Mouse (Mus musculus) fat pad, adult 2 months (tissue): ENCODE data around the gene Psen2.

Experiments used
- DNase-seq: peaks from one replicate; pipeline ENCODE4 v3.0.0-alpha.2; 2011; ENCODE audit warnings: low read depth, low spot score; ENCODE audit errors: extremely low read depth

Psen2 gene

GRCm38 (mm10) chr1:180277563-180277962 lies 14.3 kb upstream of the Psen2 start:
- no peak for DNase-seq

- no peak for DNase-seq
Observed at GRCm38 (mm10) chr1:180274725-180275308, 11.6 kb upstream of the Psen2 start.

GRCm38 (mm10) chr1:180269033-180269432 lies 5.8 kb upstream of the Psen2 start:
- DNase-seq: no peak

GRCm38 (mm10) chr1:180268249-180269031 lies 5.2 kb upstream of the Psen2 start:
- DNase-seq: no peak

GRCm38 (mm10) chr1:180267151-180267550 lies 3.9 kb upstream of the Psen2 start:
- no peak for DNase-seq

GRCm38 (mm10) chr1:180265399-180265798 lies 2.2 kb upstream of the Psen2 start:
- no peak for DNase-seq

- no peak for DNase-seq
Observed at GRCm38 (mm10) chr1:180264851-180265250, 1.6 kb upstream of the Psen2 start.

GRCm38 (mm10) chr1:180264389-180264788 lies 1.2 kb upstream of the Psen2 start:
- no peak for DNase-seq

GRCm38 (mm10) chr1:180261857-180262570 lies 1.2 kb downstream of the Psen2 start:
- DNase-seq: no peak

GRCm38 (mm10) chr1:180261415-180261814 lies 1.8 kb downstream of the Psen2 start:
- no peak for DNase-seq

- no peak for DNase-seq
Observed at GRCm38 (mm10) chr1:180260886-180261285, 2.4 kb downstream of the Psen2 start.

- no peak for DNase-seq
Observed at GRCm38 (mm10) chr1:180259753-180260152, 3.5 kb downstream of the Psen2 start.

- no peak for DNase-seq
Observed at GRCm38 (mm10) chr1:180257446-180257845, 5.8 kb downstream of the Psen2 start.

- no peak for DNase-seq
Observed at GRCm38 (mm10) chr1:180256866-180257265, 6.4 kb downstream of the Psen2 start.

GRCm38 (mm10) chr1:180256138-180256674 lies 7.0 kb downstream of the Psen2 start:
- no peak for DNase-seq

GRCm38 (mm10) chr1:180255294-180256117 lies 7.7 kb downstream of the Psen2 start:
- peak; percentile 78 for DNase-seq

- DNase-seq: no peak
Observed at GRCm38 (mm10) chr1:180254316-180254715, 8.9 kb downstream of the Psen2 start.

GRCm38 (mm10) chr1:180252656-180253190 lies 10.5 kb downstream of the Psen2 start:
- DNase-seq: no peak

GRCm38 (mm10) chr1:180251176-180252048 lies 11.8 kb downstream of the Psen2 start:
- DNase-seq: no peak

GRCm38 (mm10) chr1:180250441-180250830 lies 12.8 kb downstream of the Psen2 start:
- no peak for DNase-seq
